Mouse (Mus musculus): ENCODE data around the gene Slc37a4. TPM values are rescaled to one million over a fixed set of nuclear protein-coding genes. Genes with fewer than 3 reads are reported as not detected.
"Not testable (repeated sequence)": the region's sequence is repeated elsewhere in the genome, so short reads cannot be mapped to it uniquely, and the experiment has no call there.

The Slc37a4 gene
- total RNA-seq, 1 experiment from 2014 or later, result 27.1 TPM

- DNase-seq, result no peak
Measured at GRCm38 (mm10) chr9:44398551-44398950, 1.9 kb downstream of the Slc37a4 start.

- no peak for DNase-seq
Measured at GRCm38 (mm10) chr9:44399114-44399794, 2.6 kb downstream of the Slc37a4 start.

GRCm38 (mm10) chr9:44399795-44400114 is 3.1 kb downstream of the Slc37a4 start:
- DNase-seq, result no peak

- DNase-seq, result no peak
Measured at GRCm38 (mm10) chr9:44401081-44401480, 4.4 kb downstream of the Slc37a4 start.

- no peak for DNase-seq
Measured at GRCm38 (mm10) chr9:44405011-44405410, 8.4 kb downstream of the Slc37a4 start.

- peak; percentile 89 for DNase-seq
Measured at GRCm38 (mm10) chr9:44406906-44407751, 10.5 kb downstream of the Slc37a4 start, which contains the start of the genes Rps25 and Trappc4. Rps25 (plus strand) TSS chr9:44407139. Trappc4 (minus strand) TSS chr9:44407600.

GRCm38 (mm10) chr9:44407752-44408097 is 11.1 kb downstream of the Slc37a4 start:
- no peak for DNase-seq

GRCm38 (mm10) chr9:44408693-44409092 is 12.0 kb downstream of the Slc37a4 start:
- not testable (repeated sequence) for DNase-seq

- no peak for DNase-seq
Measured at GRCm38 (mm10) chr9:44410647-44411336, 14.1 kb downstream of the Slc37a4 start.

- no peak for DNase-seq
Measured at GRCm38 (mm10) chr9:44411601-44412130, 15.0 kb downstream of the Slc37a4 start.

GRCm38 (mm10) chr9:44412306-44412705 is 15.7 kb downstream of the Slc37a4 start:
- DNase-seq, result no peak

- DNase-seq, result no peak
Measured at GRCm38 (mm10) chr9:44412781-44413180, 16.1 kb downstream of the Slc37a4 start.

- no peak for DNase-seq
Measured at GRCm38 (mm10) chr9:44417156-44417891, 20.7 kb downstream of the Slc37a4 start.

- DNase-seq, result peak; percentile 97
Measured at GRCm38 (mm10) chr9:44417892-44418363, 21.3 kb downstream of the Slc37a4 start.

GRCm38 (mm10) chr9:44418519-44419385 is 22.1 kb downstream of the Slc37a4 start, which contains the start of gene Ccdc84:
Ccdc84 (minus strand) TSS chr9:44418569.
- no peak for DNase-seq

- DNase-seq, result not testable (repeated sequence)
Measured at GRCm38 (mm10) chr9:44419730-44420129, 23.1 kb downstream of the Slc37a4 start.

- DNase-seq, result no peak
Measured at GRCm38 (mm10) chr9:44420280-44420898, 23.7 kb downstream of the Slc37a4 start.

- no peak for DNase-seq
Measured at GRCm38 (mm10) chr9:44423576-44423975, 26.9 kb downstream of the Slc37a4 start.

GRCm38 (mm10) chr9:44432577-44433185 is 36.0 kb downstream of the Slc37a4 start:
- DNase-seq, result no peak

GRCm38 (mm10) chr9:44435747-44436146 is 39.1 kb downstream of the Slc37a4 start:
- DNase-seq, result no peak

All from adrenal gland, postnatal 25 days (tissue).